Mouse (Mus musculus) embryonic facial prominence, embryonic 11.5 days (tissue): ENCODE measurements around the gene Sez6l. TPM values are rescaled to one million over a fixed set of nuclear protein-coding genes. Genes with fewer than 3 reads are reported as not detected.

Experiments used
- ATAC-seq: fragments of 200-750 bp; cut with Nextera tagmentation; replicated peaks from 2 replicates; pipeline ENCODE4 v1.8.0; 2017; ENCODE audit warnings: low read depth; ENCODE audit not compliant: insufficient number of reproducible peaks, low FRiP score, low TSS enrichment
- DNase-seq: peaks from one replicate; pipeline ENCODE4 v3.0.0-alpha.2; 2015; ENCODE audit warnings: low spot score
- H3K27ac ChIP-seq: fragments of 300-500 bp; sonication (generic); replicated peaks from 2 replicates; pipeline ENCODE4 v1.5.1; 2014; ENCODE audit warnings: mild to moderate bottlenecking, low read depth, low read length, control low read depth
- H3K27me3 ChIP-seq: fragments of 300-500 bp; sonication (generic); 2 replicates; pipeline ENCODE4 v1.6.1; 2014; ENCODE audit warnings: mild to moderate bottlenecking, low read length, moderate library complexity, mixed read lengths; ENCODE audit not compliant: control insufficient read depth, insufficient read depth
- H3K36me3 ChIP-seq: fragments of 300-500 bp; sonication (generic); replicated peaks from 2 replicates; pipeline ENCODE4 v1.6.1; 2014; ENCODE audit warnings: low read depth, mild to moderate bottlenecking, low read length, moderate library complexity, mixed read lengths; ENCODE audit not compliant: control insufficient read depth, insufficient read depth
- H3K4me1 ChIP-seq: fragments of 300-500 bp; sonication (generic); 2 replicates; pipeline ENCODE4 v1.6.1; 2014; ENCODE audit warnings: low read length, mixed read lengths; ENCODE audit not compliant: control insufficient read depth, insufficient read depth
- H3K4me2 ChIP-seq: fragments of 300-500 bp; sonication (generic); 2 replicates; pipeline ENCODE4 v1.6.1; 2014; ENCODE audit warnings: low read depth, mild to moderate bottlenecking, control low read depth, low read length, moderate library complexity
- H3K4me3 ChIP-seq: fragments of 300-500 bp; sonication (generic); 2 replicates; pipeline ENCODE4 v1.5.1; 2014; ENCODE audit warnings: low read depth, low read length, control low read depth
- H3K9ac ChIP-seq: fragments of 300-500 bp; sonication (generic); replicated peaks from 2 replicates; pipeline ENCODE4 v1.6.1; 2014; ENCODE audit warnings: mild to moderate bottlenecking, control low read depth, low read length
- H3K9me3 ChIP-seq: fragments of 300-500 bp; sonication (generic); replicated peaks from 2 replicates; pipeline ENCODE4 v1.6.1; 2016; ENCODE audit warnings: mild to moderate bottlenecking, low read length, inconsistent platforms, mixed read lengths; ENCODE audit not compliant: control insufficient read depth
- WGBS: fragments of 180-500 bp; shearing (Covaris S2); extraction: QIAGEN DNeasy Blood & Tissue Kit; methylation state at CpG from one replicate; pipeline ENCODE4 v1.1.7; 2014; 5-methylcytosine and 5-hydroxymethylcytosine counted together
- polyA plus RNA-seq: library from polyadenylated mRNA; unstranded; fragments of >200 nt; fragmentation: Nextera tagmentation; extraction: Ambion mirVana; gene quantifications from 2 replicates; pipeline ENCODE4 v1.2.1, GENCODE M21; 2014

Gene Sez6l
- polyA plus RNA-seq, 1 experiment from 2014 or later: 0.48 TPM

GRCm38 (mm10) chr5:112560139-112560538, 16.8 kb downstream of the Sez6l start:
- Histone ChIP-seq H3K9me3 (no peaks in the 10 kb centered on the region), H3K4me3 (no peak overlapping the region), H3K9ac (no peak overlapping the region), H3K27me3 (no peaks in the 10 kb centered on the region), H3K27ac (no peak overlapping the region), H3K36me3 (no peaks in the 10 kb centered on the region), H3K4me1 (no peaks in the 10 kb centered on the region; the same call in 1 of the 2 replicates), H3K4me2 (no peak overlapping the region)
- ATAC-seq (no peak), DNase-seq (no peak)
- 77% methylated on average over 16 of the region's 16 CpGs for WGBS

GRCm38 (mm10) chr5:112557396-112557795, 19.6 kb downstream of the Sez6l start:
- H3K4me2 ChIP-seq: no peak overlapping the region
- no peaks in the 10 kb centered on the region for H3K27me3 ChIP-seq
- H3K9ac ChIP-seq: no peak overlapping the region
- H3K9me3 ChIP-seq: no peaks in the 10 kb centered on the region
- no peaks in the 10 kb centered on the region for H3K36me3 ChIP-seq
- DNase-seq (no peak), ATAC-seq (no peak)
- no peak overlapping the region for H3K4me3 ChIP-seq
- H3K27ac ChIP-seq: no peak overlapping the region
- H3K4me1 ChIP-seq: no peaks in the 10 kb centered on the region; the same call in 1 of the 2 replicates
- WGBS: 90% methylated on average over 4 of the region's 4 CpGs

GRCm38 (mm10) chr5:112556640-112557039, 20.3 kb downstream of the Sez6l start:
- Histone ChIP-seq H3K9ac (no peak overlapping the region), H3K27ac (no peak overlapping the region), H3K4me3 (no peak overlapping the region), H3K4me2 (no peak overlapping the region), H3K27me3 (no peaks in the 10 kb centered on the region), H3K36me3 (no peaks in the 10 kb centered on the region), H3K4me1 (no peaks in the 10 kb centered on the region; the same call in 1 of the 2 replicates), H3K9me3 (no peaks in the 10 kb centered on the region)
- ATAC-seq (no peak), DNase-seq (no peak)
- 83% methylated on average over 3 of the region's 3 CpGs for WGBS

GRCm38 (mm10) chr5:112554508-112554907, 22.5 kb downstream of the Sez6l start:
- H3K27ac ChIP-seq: no peak overlapping the region
- H3K9me3 ChIP-seq: no peaks in the 10 kb centered on the region
- H3K4me3 ChIP-seq: no peak overlapping the region
- no peak for DNase-seq
- H3K36me3 ChIP-seq: no peaks in the 10 kb centered on the region
- H3K9ac ChIP-seq: no peak overlapping the region
- H3K27me3 ChIP-seq: no peaks in the 10 kb centered on the region
- H3K4me1 ChIP-seq: no peaks in the 10 kb centered on the region; the same call in 1 of the 2 replicates
- no peak overlapping the region for H3K4me2 ChIP-seq
- 63% methylated on average over 10 of the region's 10 CpGs for WGBS
- no peak for ATAC-seq

GRCm38 (mm10) chr5:112552786-112553185, 24.2 kb downstream of the Sez6l start:
- Histone ChIP-seq H3K27ac (no peak overlapping the region), H3K4me1 (no peaks in the 10 kb centered on the region; the same call in 1 of the 2 replicates), H3K36me3 (no peaks in the 10 kb centered on the region), H3K4me3 (no peak overlapping the region), H3K9ac (no peak overlapping the region), H3K27me3 (no peaks in the 10 kb centered on the region), H3K4me2 (no peak overlapping the region), H3K9me3 (no peaks in the 10 kb centered on the region)
- 87% methylated on average over 15 of the region's 15 CpGs for WGBS
- DNase-seq (no peak), ATAC-seq (no peak)

- H3K4me1 ChIP-seq: no peaks in the 10 kb centered on the region; the same call in 1 of the 2 replicates
- H3K27ac ChIP-seq: no peak overlapping the region
- H3K36me3 ChIP-seq: no peaks in the 10 kb centered on the region
- ATAC-seq: no peak
- no peak overlapping the region for H3K4me2 ChIP-seq
- H3K4me3 ChIP-seq: no peak overlapping the region
- H3K27me3 ChIP-seq: no peaks in the 10 kb centered on the region
- no peaks in the 10 kb centered on the region for H3K9me3 ChIP-seq
- no peak overlapping the region for H3K9ac ChIP-seq
- no peak for DNase-seq
- WGBS: 58% methylated on average over 17 of the region's 17 CpGs
Measured at GRCm38 (mm10) chr5:112551975-112552728, 24.8 kb downstream of the Sez6l start.

- WGBS: 72% methylated on average over 12 of the region's 12 CpGs
- no peak overlapping the region for H3K4me3 ChIP-seq
- no peaks in the 10 kb centered on the region; the same call in 1 of the 2 replicates for H3K4me1 ChIP-seq
- DNase-seq (no peak), ATAC-seq (no peak)
- no peaks in the 10 kb centered on the region for H3K27me3 ChIP-seq
- H3K9me3 ChIP-seq: no peaks in the 10 kb centered on the region
- H3K4me2 ChIP-seq: no peak overlapping the region
- no peak overlapping the region for H3K9ac ChIP-seq
- H3K36me3 ChIP-seq: no peaks in the 10 kb centered on the region
- no peak overlapping the region for H3K27ac ChIP-seq
Measured at GRCm38 (mm10) chr5:112548846-112549620, 28.0 kb downstream of the Sez6l start.

GRCm38 (mm10) chr5:112546771-112547170, 30.2 kb downstream of the Sez6l start:
- Histone ChIP-seq H3K27ac (no peak overlapping the region), H3K4me3 (no peak overlapping the region), H3K4me1 (no peaks in the 10 kb centered on the region; the same call in 1 of the 2 replicates), H3K9ac (no peak overlapping the region), H3K9me3 (no peaks in the 10 kb centered on the region), H3K27me3 (no peaks in the 10 kb centered on the region), H3K36me3 (no peaks in the 10 kb centered on the region), H3K4me2 (no peak overlapping the region)
- no peak for ATAC-seq
- WGBS: 75% methylated on average over 6 of the region's 6 CpGs
- DNase-seq: no peak
